Mouse (Mus musculus): ENCODE measurements around the gene Akr1b3. TPM values are rescaled to one million over a fixed set of nuclear protein-coding genes. Genes with fewer than 3 reads are reported as not detected.
"Not testable (repeated sequence)": the region's sequence is repeated elsewhere in the genome, so short reads cannot be mapped to it uniquely, and the experiment has no call there.

The Akr1b3 gene
- 232 and 247 TPM in 2 replicates for polyA plus RNA-seq (2016; fragmentation: Nextera tagmentation; extraction: Ambion mirVana)

GRCm38 (mm10) chr6:34316854-34317771 is at the start of gene Akr1b3:
Gene Akr1b3, minus strand, starts transcription at chr6:34317478.
- Histone ChIP-seq H3K9me3 (no peaks in the 10 kb centered on the region), H3K27ac (peak within 1 kb of the TSS; percentile 92), H3K36me3 (peaks cover 3% of the 10 kb centered on the region), H3K4me1 (peaks cover 36% of the 10 kb centered on the region), H3K27me3 (ENCODE audit: insufficient read depth, poor library complexity, severe bottlenecking) (no peaks in the 10 kb centered on the region), H3K4me3 (peak within 1 kb of the TSS; percentile 93)
- WGBS, result under 1% methylated on average over 60 of the region's 60 CpGs
- peak; percentile 99 for DNase-seq (ENCODE audit: low spot score)

GRCm38 (mm10) chr6:34364217-34365136 is 47.2 kb upstream of the Akr1b3 start:
- H3K27ac ChIP-seq, result no peak overlapping the region
- H3K4me1 ChIP-seq, result peaks cover 8% of the 10 kb centered on the region
- no peak for DNase-seq (ENCODE audit: low spot score)
- no peak overlapping the region for H3K4me3 ChIP-seq
- 0 out of 2 replicates have a peak, but pooled peaks cover 5% of the 10 kb centered on the region for H3K36me3 ChIP-seq
- WGBS, result 77% methylated on average over 12 of the region's 12 CpGs
- no peaks in the 10 kb centered on the region for H3K27me3 ChIP-seq (ENCODE audit: insufficient read depth, poor library complexity, severe bottlenecking)
- no peaks in the 10 kb centered on the region for H3K9me3 ChIP-seq

GRCm38 (mm10) chr6:34355841-34356240 is 38.6 kb upstream of the Akr1b3 start:
- no peak overlapping the region for H3K27ac ChIP-seq
- DNase-seq (ENCODE audit: low spot score), result peak; percentile 71
- 44% methylated on average over 9 of the region's 9 CpGs for WGBS
- H3K4me1 ChIP-seq, result peaks cover 35% of the 10 kb centered on the region
- H3K4me3 ChIP-seq, result no peak overlapping the region
- H3K27me3 ChIP-seq (ENCODE audit: insufficient read depth, poor library complexity, severe bottlenecking), result no peaks in the 10 kb centered on the region
- 0 out of 2 replicates have a peak, but pooled peaks cover 5% of the 10 kb centered on the region for H3K36me3 ChIP-seq
- no peaks in the 10 kb centered on the region for H3K9me3 ChIP-seq

GRCm38 (mm10) chr6:34355349-34355747 is 38.1 kb upstream of the Akr1b3 start:
- DNase-seq (ENCODE audit: low spot score), result peak; percentile 47
- Histone ChIP-seq H3K4me3 (peak overlapping the region; percentile 12; the same call in 1 of the 2 replicates), H3K27me3 (ENCODE audit: insufficient read depth, poor library complexity, severe bottlenecking) (no peaks in the 10 kb centered on the region), H3K4me1 (peaks cover 35% of the 10 kb centered on the region), H3K27ac (peak overlapping the region; percentile 23; the same call in 1 of the 2 replicates), H3K9me3 (no peaks in the 10 kb centered on the region), H3K36me3 (0 out of 2 replicates have a peak, but pooled peaks cover 5% of the 10 kb centered on the region)
- 24% methylated on average over 6 of the region's 6 CpGs for WGBS

GRCm38 (mm10) chr6:34354354-34355348 is 37.4 kb upstream of the Akr1b3 start:
- H3K36me3 ChIP-seq, result 0 out of 2 replicates have a peak, but pooled peaks cover 5% of the 10 kb centered on the region
- peak; percentile 73 for DNase-seq (ENCODE audit: low spot score)
- WGBS, result 40% methylated on average over 8 of the region's 8 CpGs
- H3K27me3 ChIP-seq (ENCODE audit: insufficient read depth, poor library complexity, severe bottlenecking), result no peaks in the 10 kb centered on the region
- peak overlapping the region; percentile 57 for H3K4me3 ChIP-seq
- peaks cover 35% of the 10 kb centered on the region for H3K4me1 ChIP-seq
- H3K9me3 ChIP-seq, result no peaks in the 10 kb centered on the region
- H3K27ac ChIP-seq, result peak overlapping the region; percentile 85; the same call in 1 of the 2 replicates

- DNase-seq (ENCODE audit: low spot score), result peak; percentile 78
- WGBS, result 11% methylated on average over 16 of the region's 16 CpGs
- H3K9me3 ChIP-seq, result no peaks in the 10 kb centered on the region
- H3K36me3 ChIP-seq, result 0 out of 2 replicates have a peak, but pooled peaks cover 5% of the 10 kb centered on the region
- H3K27ac ChIP-seq, result peak within 1 kb of the TSS; percentile 85
- H3K27me3 ChIP-seq (ENCODE audit: insufficient read depth, poor library complexity, severe bottlenecking), result no peaks in the 10 kb centered on the region
- peaks cover 35% of the 10 kb centered on the region for H3K4me1 ChIP-seq
- H3K4me3 ChIP-seq, result peak within 1 kb of the TSS; percentile 57
These were observed 36.5 kb upstream of the Akr1b3 start, which contains the start of gene Akr1b8 for GRCm38 (mm10) chr6:34353658-34354353. Gene Akr1b8, plus strand, starts transcription at chr6:34354119.

- H3K27ac ChIP-seq, result no peak overlapping the region
- H3K4me3 ChIP-seq, result no peak overlapping the region
- 88% methylated on average over 3 of the region's 3 CpGs for WGBS
- H3K27me3 ChIP-seq (ENCODE audit: insufficient read depth, poor library complexity, severe bottlenecking), result no peaks in the 10 kb centered on the region
- H3K9me3 ChIP-seq, result no peaks in the 10 kb centered on the region
- no peaks in the 10 kb centered on the region for H3K36me3 ChIP-seq
- peaks cover 35% of the 10 kb centered on the region for H3K4me1 ChIP-seq
- peak; percentile 61 for DNase-seq (ENCODE audit: low spot score)
These were observed 35.1 kb upstream of the Akr1b3 start for GRCm38 (mm10) chr6:34352401-34352800.

- H3K36me3 ChIP-seq; DNase-seq (ENCODE audit: low spot score); H3K4me3 ChIP-seq; H3K27me3 ChIP-seq (ENCODE audit: insufficient read depth, poor library complexity, severe bottlenecking); H3K9me3 ChIP-seq; H3K27ac ChIP-seq: not testable (repeated sequence)
- peaks cover 35% of the 10 kb centered on the region for H3K4me1 ChIP-seq
- WGBS, result 25% methylated on average over 10 of the region's 10 CpGs
These were observed 34.2 kb upstream of the Akr1b3 start for GRCm38 (mm10) chr6:34351481-34351880.

GRCm38 (mm10) chr6:34350037-34350699 is 32.9 kb upstream of the Akr1b3 start:
- Histone ChIP-seq H3K9me3 (no peaks in the 10 kb centered on the region), H3K4me1 (peaks cover 37% of the 10 kb centered on the region), H3K36me3 (no peaks in the 10 kb centered on the region), H3K4me3 (no peak overlapping the region), H3K27ac (no peak overlapping the region), H3K27me3 (ENCODE audit: insufficient read depth, poor library complexity, severe bottlenecking) (no peaks in the 10 kb centered on the region)
- WGBS, result 77% methylated on average over 12 of the region's 12 CpGs
- no peak for DNase-seq (ENCODE audit: low spot score)

- no peaks in the 10 kb centered on the region for H3K36me3 ChIP-seq
- H3K9me3 ChIP-seq, result no peaks in the 10 kb centered on the region
- peaks cover 25% of the 10 kb centered on the region for H3K4me1 ChIP-seq
- no peaks in the 10 kb centered on the region for H3K27me3 ChIP-seq (ENCODE audit: insufficient read depth, poor library complexity, severe bottlenecking)
- peak overlapping the region; percentile 30; the same call in 1 of the 2 replicates for H3K27ac ChIP-seq
- DNase-seq (ENCODE audit: low spot score), result peak; percentile 87
- 43% methylated on average over 14 of the region's 14 CpGs for WGBS
- H3K4me3 ChIP-seq, result peak overlapping the region; percentile 27
These were observed 29.0 kb upstream of the Akr1b3 start for GRCm38 (mm10) chr6:34346096-34346898.

Data from heart, embryonic 10.5 days (tissue).